Mouse (Mus musculus): Measurements from ENCODE around the gene Gm17174.
"Not testable (repeated sequence)": the region's sequence is repeated elsewhere in the genome, so short reads cannot be mapped to it uniquely, and the experiment has no call there.

Gene Gm17174

GRCm38 (mm10) chr14:51592039-51592438, at the start of gene Gm17174:
TSS of gene Gm17174 (minus strand) at chr14:51592139.
- DNase-seq, result not testable (repeated sequence)

GRCm38 (mm10) chr14:51635566-51635965, 43.6 kb upstream of the Gm17174 start, which contains the start of gene Gm4181:
TSS of gene Gm4181 (minus strand) at chr14:51635666.
- not testable (repeated sequence) for DNase-seq

GRCm38 (mm10) chr14:51632426-51632825, 40.5 kb upstream of the Gm17174 start:
- DNase-seq, result peak in 1 of 2 experiments; percentile 6

DNA sequence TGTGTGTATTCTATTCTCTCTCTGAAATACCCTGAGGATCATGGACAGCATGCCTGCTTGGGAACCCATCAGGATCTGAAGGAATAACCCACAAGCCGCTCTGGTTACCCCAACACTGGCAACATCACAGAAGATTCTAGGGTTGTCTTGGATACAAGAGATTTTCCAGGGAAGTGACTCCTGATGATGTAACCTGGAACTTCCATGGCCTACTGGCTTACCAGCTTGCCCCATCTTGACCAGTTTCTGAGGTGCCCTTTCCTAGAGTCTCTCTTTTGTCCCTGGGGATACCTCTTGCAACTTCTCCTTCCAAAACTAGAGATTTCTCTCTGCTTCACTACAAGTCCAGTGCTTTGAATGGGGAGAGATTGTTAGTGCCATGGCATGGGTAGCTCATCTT, 19.3 kb upstream of the Gm17174 start, which contains the start of gene Gm17078:
Gm17078 (minus strand) TSS at position 101 of the 400 bp plus-strand sequence.
- DNase-seq, result no peak

GRCm38 (mm10) chr14:51573963-51574362, 18.0 kb downstream of the Gm17174 start, which contains the start of gene Gm17175:
TSS of gene Gm17175 (minus strand) at chr14:51574063.
- DNase-seq, result not testable (repeated sequence)

- no peak for DNase-seq
Observed at GRCm38 (mm10) chr14:51552490-51552889, 39.4 kb downstream of the Gm17174 start, which contains the start of gene Gm5622. TSS of gene Gm5622 (plus strand) at chr14:51552790.
